Mouse (Mus musculus) gastrocnemius, adult 8-10 months (tissue): ENCODE data around the gene 9130230L23Rik. TPM values are rescaled to one million over a fixed set of nuclear protein-coding genes. Genes with fewer than 3 reads are reported as not detected.

ENCODE experiments used
- DNase-seq, 2 experiments: peaks; one replicate each; pipeline ENCODE4 v3.0.0; 2022; ENCODE audit warnings: low spot score in 2 of 2
- total RNA-seq, 4 experiments: library from RNA; stranded (reverse); gene quantifications; 2 replicates each; pipeline ENCODE4 v1.2.4; 2022

The 9130230L23Rik gene
- under 1 TPM in 1 of 4 experiments, not detected in 3; 0.54 TPM for total RNA-seq

DNA sequence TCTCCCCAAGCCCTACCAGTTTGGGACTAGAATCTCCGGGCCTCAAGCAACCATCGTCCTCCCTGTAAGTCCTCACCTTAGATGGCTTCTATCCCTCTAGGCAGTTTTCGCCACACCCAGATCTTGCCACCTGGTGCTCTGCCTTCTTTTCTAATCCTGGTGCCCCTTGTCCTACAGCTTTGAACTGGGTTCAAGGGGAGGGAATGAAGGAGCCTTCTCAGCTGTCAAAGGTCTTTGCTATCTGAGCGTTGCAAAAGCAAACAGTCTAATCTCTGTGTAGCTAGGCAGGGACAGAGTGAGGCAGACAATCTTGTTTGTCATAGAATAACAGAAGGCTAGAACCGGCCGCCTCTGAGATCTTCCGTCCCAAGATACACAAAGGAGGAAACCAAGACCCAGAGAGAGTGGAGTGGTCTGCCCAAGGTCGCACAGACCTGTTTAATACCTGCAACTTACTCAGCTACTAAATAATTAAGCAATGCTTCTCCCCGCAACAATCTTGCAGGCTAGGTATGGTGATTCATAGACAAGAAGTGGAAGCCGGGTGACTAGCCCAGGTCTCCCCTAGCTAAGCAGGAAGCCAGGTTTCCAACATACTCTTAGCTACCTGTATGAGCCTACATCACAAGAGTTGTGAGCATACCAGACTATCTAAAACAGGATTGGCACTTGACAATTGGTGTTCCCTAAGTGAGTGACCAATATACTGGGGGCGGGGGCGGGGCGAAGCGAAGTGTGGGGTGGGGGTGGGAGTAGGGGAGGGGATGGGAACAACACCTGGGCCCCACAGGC lies at the start of gene 9130230L23Rik:
9130230L23Rik (minus strand) TSS at position 152 of the 792 bp plus-strand sequence.
- no peak for DNase-seq

DNA sequence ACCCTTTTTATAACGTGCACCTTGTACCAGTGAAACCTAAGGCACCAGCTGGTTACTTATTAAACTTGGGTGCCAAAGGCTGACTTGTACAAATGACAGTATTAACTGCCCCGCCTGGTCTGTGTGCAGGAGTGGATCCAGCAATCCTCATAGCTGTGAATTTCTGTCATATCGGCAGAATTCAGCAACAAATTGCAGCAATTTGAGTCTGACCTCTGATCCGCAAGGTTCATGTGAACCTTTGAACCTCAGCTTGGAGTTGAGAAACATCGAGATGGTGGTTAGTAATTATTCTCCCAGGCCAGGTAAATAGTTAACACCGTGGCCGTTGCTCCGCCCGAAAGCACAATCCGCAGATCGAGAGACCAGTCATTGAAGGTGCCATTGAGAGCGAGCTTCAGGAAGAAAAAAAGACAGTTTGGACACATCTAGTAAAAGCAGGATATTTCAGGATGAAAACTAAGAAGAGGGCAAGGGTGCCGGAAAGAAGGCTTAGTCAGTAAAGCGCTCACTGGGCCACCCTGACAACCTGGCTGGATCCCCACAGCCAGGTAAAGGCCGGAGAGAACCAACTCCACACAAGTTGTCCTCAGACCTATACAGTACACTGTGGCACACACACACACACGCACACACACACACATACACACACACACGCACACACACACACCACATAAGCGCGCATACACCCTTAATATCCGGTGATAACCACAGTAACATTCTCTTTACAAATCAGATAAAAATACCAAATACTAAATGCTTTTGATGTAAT lies 48.9 kb upstream of the 9130230L23Rik start:
- no peak for DNase-seq

DNA sequence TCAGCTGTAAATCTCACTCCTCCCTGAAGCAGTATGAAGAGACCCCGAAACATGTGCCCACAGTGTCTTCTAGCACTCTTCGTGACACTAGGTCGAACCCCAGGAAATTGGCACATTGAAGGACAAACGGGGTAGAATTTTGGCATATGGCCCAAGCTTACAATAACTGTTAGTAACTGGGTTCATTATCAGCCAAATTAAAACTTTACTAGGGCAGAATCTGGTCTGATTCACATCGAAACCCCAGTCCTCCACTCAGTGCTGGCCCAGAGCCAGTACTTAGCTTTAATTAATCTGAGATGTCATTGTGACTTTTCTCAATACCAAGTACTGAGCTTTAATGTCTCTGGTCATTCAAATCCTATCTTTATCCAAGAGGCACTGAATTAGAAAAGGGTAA lies 46.8 kb upstream of the 9130230L23Rik start:
- no peak for DNase-seq

DNA sequence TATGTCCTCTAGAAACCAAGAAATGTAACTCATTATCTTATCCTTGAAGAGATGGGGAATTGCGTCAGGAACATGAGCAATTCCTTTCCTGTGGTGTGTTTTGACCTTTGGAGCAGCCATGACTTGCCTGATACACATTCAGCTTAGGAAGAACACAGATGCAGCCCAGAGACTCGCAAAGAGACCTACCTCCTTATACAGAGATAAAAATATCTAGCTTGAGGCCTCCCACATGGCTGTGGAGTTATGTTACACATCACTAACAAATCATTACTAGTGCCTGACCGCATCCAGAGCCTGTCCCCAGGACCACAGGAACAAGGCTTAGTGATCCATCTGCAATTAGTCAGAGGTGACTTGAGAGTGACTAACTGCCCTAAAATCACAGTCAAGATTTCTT lies 42.3 kb upstream of the 9130230L23Rik start:
- DNase-seq, result no peak

DNA sequence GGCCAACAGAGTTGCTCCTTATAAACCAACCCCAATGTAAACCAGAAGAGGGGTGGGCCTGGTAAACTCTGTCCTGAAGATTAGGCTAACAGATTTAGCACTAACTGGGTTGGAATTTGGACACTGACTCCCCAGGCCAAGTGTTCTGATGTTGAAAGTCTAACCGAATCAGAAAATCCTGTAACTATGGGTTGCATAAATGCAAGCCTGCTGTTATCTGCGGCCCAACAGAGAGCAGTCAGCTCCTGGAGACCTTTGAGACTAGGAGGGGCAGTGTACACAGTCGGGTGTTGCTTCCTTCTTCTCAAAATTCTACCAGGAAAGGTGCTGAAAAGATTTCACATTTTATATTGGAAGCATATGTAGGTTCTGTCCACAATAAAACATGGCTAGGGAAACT lies 39.8 kb upstream of the 9130230L23Rik start:
- no peak for DNase-seq

DNA sequence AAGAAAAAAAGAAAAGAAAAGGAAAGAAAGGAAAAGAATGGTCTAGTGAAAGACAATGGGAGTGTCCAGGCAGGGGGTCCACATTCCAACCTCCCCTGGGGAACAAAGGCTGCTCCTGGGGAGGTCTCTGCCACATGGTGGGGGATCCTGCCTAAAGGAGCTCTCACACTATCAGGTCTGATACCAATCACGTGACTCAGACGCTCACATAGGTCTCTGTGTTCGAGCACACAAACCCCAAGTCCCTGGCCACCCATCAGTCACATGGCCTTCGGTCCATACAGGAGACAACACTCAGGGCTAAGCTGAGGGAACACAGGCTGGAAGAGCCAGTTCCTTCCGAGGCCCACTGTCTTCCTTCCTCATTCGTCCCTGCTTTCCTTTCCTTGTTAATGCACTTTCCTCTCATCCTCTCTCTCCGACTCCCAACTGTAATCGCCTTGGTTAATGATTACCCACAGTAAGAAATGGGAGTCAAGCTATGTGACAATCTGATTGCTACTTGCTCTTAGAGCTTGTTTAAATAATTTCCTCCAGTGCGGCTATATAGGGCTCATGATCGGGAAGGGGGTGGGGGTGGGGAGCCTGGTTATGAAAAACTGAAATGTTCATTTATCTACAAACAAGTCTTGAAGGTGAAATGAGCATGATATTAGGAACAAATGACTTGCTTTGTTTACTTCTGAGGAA lies 38.7 kb upstream of the 9130230L23Rik start:
- DNase-seq, result no peak

DNA sequence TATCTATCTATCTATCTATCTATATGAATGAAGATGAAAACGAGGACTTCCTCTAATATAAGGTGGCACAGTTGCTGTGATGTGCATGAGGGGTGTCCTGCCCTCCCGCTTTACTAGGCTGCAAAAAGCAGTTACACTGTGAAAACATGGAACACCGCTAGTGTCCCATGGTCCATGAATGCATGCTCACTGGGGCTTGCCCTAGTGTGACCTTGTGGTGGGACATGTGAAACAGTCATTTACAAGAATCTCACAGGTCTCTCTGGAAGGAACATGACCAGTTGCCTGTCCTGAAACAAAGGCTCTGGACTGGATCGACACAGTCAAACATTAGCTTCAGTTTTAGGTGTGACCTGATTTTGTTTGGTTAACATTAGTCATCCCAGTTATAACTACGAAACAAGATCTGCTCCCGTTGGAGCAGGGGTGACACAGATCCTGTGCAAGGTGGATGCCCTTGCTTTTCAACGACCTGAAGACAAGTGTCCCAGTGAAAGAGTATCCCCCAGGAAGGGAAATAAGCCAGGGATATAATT lies 36.7 kb upstream of the 9130230L23Rik start:
- DNase-seq, result no peak

DNA sequence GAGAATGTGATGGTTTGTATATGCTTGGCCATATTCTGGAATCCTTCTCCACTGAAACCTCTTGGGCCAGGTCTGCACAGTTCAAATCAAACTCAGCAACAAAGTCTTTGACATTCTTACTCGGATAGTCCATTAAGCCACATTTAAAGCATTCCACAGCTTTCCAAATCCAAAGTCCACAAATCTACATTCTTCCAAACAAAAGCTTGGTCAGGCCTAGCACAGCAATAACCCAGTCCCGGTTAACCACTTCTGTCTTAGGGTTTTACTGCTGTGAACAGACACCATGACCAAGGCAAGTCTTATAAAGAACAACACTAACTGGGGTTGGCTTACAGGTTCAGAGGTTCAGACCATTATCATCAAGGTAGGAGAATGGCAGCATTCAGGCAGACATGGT lies 35.7 kb upstream of the 9130230L23Rik start:
- DNase-seq, result no peak

DNA sequence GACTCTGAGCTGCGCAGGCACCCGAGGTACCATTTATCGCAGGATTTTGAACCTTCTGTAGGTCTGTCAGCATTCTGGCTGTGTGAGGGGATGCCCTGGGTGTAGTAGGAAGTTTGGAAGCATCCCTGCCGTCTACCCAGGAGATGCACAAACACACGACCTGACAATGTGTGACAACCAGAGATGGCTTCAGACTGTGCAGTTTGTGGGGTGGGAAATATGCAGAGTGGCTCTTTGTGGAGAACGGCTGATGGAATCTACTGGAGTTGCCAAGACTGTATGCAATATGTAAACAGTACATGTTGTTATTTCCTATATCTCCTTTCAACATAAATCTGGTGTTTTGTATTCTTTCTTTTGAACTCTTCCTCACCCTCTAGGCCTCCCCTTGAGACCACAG lies 33.0 kb upstream of the 9130230L23Rik start:
- DNase-seq, result no peak

DNA sequence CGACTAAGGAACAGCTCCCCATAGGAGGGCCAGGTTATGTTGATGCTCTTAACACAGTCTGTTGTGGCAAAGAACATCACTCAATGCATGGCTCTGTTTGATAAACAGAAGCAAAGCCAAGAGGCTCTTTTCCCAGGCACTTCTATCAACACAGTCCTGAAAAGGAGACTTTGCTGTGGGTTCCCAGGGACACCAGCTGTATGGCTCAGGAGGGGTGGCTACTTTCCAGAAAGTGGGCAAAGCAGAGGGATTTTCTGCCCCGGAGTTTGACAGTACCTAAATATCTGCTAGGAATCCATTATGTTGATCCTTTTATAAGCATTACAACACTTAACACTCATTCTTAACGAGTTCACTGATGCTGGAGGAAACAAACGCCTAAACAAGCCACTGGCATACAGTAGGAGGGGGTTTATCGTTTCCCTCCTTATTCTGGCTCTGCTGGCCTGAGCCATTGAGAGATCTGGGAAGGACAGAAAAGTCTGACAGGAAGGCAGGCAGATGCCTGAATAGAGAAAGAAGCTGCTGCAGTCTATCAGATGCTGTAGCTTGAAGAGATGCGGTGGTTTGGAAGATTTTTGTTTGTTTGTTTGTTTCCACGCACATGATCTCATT lies 32.5 kb upstream of the 9130230L23Rik start:
- DNase-seq, result no peak

DNA sequence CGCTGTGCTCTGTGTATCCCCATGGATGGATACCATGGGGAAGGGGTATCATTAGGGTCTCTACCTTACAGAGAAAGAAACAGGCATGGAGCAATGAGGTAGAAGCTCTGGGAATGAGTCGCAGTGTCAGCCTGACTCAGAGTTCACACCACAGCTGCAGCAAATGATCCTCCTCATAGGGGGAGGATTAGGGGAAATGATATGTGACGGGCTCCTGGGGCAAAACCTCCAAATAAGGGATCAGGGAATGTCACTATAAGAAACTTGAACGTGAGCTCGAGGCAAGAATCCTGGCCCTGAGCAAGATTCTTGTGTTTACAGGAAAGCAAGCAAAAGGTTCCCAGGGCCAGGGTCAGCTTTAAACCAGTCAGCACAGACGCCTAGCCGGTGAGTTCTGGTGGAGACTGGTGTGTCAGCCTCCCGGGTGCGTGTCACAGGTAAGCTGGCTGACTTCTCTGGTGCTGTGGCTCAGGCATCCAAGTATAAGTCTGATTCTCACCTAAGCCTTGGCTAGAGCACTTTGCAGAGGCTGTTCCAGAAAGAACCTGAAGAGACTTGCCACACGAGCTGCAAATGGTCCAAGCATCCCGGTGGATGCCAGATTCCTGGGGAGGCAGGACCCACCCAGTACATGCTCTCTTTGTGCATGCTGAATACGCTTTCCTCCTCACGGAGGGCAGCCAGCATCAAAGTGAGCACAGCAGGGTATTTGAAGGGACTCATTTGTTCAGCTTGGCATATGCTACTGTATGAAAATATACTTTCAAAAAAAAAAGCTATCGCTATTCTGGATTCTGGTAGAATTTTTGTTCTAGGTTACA lies 30.5 kb upstream of the 9130230L23Rik start:
- DNase-seq, result no peak

DNA sequence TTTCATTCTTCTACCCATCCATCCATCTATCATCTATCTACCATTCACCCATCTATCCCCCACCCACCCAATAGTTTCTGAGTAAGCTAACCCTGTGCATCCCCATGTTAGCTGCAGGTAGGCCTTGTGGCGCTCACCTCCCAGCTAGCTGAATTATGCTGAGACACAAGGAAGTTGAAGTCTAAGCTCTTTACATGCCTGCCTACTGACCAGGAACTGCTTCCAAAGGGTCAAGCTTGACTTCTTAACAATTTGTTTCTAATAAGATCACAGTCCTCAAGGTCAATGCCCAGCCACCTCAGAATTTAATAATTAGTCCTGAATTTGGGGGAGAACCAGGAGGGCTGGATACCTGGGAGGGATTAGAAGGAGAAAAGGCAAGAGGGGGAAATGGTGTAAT lies 28.7 kb upstream of the 9130230L23Rik start:
- DNase-seq, result no peak

DNA sequence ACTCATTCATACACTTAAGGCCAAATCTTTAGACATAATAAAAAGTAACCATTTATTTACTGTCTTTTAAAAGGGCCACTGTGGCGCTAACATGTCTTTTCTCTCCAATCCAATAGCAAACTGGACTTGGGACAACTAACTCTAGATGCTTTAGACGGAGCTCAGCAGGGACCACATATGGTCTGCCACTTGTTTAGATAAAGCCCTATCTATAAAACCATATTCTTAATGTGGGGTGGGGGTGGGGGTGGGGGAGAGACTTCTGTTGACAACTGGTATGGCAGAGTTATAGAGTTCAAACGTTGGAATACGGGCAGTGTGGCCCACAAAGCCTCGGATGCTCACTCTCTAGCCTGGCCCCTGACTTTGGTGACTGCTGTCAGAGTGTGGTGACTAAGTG lies 27.6 kb upstream of the 9130230L23Rik start:
- no peak for DNase-seq

DNA sequence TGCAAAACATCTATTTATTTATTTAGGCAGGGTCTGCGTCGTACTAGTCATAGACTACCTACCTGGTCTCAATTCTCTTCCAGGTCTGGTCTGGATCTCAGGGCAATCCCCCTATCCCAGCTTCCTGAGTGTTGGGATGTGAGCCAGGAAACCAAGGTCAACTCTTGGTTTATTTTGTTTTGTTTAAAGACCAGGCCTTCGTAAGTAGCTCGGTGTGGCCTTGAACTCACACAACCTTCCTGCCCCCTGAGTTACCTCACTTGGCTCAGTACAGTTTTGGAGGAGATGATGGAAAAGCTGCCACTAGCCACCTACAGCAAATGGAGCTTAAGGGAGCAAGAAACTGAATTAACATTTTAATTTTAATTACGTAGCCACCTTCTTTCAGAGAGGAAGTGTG lies 24.1 kb upstream of the 9130230L23Rik start:
- DNase-seq, result no peak

DNA sequence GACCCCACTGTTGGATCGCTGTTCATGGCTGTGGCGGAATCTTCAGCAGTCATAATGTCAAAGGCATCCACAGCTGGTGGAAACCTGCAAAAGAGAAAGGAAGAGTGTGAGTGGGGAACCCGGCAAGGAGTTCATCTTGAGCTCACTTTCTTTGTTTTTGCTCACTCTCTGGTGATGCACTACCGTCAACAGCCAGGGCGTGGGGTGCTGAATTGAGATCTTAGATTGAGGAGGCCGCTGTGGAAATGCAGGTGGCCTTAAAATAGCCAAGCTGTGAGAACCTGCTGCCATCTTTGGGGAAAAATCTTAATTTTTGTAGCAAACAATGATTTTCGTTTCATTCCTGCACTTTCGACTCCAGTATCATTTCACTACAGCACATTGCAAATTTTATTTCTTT lies 23.1 kb upstream of the 9130230L23Rik start:
- DNase-seq, result no peak

DNA sequence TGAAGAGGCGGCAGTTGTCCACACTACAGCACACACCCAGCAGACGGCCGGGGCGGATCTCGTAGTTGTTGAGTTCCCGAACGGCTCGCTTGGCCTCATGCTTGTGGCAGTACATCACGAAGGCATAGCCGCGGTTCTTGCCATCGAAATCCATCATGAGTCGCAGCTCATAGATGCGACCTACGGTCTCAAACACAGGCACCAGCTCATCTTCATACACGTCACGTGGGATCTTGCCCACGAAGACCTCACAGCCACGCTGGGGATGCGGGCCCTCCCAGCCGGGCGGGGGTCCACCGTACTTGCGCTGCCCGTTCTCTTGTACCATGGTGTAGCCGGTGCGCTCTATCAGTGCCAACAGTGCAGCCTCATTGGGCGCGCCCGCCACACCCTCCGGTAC lies 22.7 kb upstream of the 9130230L23Rik start:
- no peak for DNase-seq

DNA sequence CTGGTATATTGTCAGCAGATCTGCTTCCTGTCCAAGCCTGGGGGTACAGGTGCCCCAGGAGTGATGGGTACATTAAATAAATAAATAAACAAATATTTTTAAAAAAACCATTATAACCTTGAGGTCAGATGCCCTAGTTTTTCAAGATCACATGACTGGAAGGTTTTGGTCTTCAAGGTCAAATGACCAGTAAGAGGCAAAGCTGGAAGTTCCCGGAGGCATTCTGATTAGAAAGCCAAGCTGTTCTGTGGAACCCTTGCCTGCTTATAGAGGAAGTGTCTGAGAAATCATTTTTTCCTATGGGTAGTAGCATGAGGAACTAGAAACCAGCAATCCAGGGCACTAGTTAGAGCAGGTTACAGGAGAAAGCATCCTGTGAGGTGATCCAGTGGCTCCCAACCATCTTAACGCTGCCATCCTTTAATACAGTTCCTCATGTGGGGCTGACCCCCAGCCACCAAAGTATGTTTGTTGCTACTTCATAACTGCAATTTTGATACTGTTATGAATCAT lies 11.4 kb upstream of the 9130230L23Rik start:
- no peak for DNase-seq

DNA sequence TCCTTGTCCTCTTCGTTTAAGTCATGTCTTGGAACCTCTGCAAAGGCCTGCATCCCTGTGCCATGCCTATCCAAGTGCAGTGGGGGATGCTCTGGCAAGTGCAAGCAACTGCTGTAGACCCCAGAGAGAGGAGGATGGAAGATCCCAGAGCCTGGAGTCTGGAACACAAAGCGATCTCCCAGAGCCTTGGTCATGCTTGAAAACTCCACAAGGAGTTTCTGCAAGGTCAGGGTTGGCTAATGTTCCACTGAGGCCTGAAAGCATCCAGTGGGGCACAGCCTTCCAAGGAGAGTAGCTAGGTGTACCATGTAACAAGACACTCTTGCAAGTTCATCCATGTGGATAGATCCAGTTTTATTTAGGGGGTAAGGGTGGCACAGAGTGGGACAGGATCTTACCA lies 10.4 kb upstream of the 9130230L23Rik start:
- DNase-seq, result no peak

DNA sequence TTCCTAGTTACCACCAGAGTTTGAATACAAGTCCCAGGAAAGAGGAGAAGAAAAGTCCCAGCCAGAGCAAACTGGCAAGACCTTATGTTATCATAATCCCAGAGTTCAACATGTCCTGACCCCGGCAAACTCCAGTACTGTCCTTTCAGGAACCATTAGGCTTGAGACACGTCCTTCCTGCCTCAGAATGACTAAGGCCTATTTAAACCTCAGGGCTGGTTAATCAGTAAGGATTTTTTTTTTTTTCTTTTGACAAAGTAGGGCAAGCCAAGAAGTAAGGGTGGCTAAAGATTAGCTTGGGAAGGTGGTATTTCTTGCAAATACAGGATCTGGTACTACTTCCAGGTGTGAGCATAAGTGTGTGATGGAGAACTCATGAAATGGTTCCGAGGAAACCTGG lies 9.9 kb upstream of the 9130230L23Rik start:
- no peak for DNase-seq

DNA sequence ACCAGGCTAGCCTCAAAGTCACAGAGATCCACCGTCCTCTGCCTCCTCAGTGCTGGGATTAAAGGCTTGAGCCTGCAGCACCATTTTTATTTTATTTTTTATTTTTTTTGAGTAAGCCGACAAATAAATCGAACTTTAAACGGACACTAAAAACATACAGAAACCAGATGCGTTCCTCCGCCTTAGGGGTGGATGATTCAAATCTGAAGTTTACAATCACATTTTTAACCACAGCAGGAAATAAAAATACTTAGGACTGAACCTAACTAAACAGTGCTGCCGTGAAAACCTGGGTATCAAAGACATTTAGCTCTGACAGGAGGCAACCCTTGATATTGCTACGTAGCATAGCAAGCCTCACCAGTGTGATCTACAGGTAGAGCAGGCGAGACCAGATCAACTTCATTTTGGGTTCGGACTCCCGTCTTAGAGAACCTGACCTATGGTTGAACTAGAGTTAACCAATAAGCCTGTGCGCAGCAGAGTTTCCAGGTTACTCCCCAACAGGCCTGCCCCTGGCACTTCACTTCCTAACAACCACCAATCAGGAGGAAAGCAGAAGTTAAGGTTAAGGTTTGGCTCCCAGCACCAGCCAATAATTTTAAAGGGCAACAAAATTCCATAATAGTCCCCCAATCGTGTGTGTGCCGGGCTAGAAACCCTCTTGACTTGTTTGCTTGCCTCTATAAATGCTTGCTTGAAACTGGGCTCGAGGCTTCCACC lies 4.3 kb upstream of the 9130230L23Rik start:
- no peak for DNase-seq
